ENCODE assay signal across 35 mouse cellular contexts in genomic region chr4:125164861-125165260, GRCm38 (mm10).
"Had no signal": no experiment of that assay in that cellular context is flagged by ENCODE, and none has a peak within 500 bp of the region (broad histone marks: within the 10 kb centered on the region; RNA-seq: fewer than 3 reads in every experiment).

No protein-coding gene starts in this region.

- ATAC-seq: hindbrain, embryonic 16.5 days; hindbrain, postnatal 0 days; inflammation-experienced regulatory T-cells, adult 6 months; intestine, embryonic 15.5 days; intestine, embryonic 16.5 days; intestine, postnatal 0 days had no signal

- DNase-seq: heart, postnatal 10 days; heart, postnatal 14 days; heart, postnatal 36 days; heart, postnatal 4 days; kidney, adult 11 months; kidney, adult 18-20 months; kidney, adult 2 months; kidney, adult 8-10 months; kidney, postnatal 10 days; kidney, postnatal 14 days; kidney, postnatal 25 days; kidney, postnatal 36 days; kidney, postnatal 4 days; layer of hippocampus, adult 9-11 months; layer of hippocampus, postnatal 36 days had no signal

- H3K9me3 ChIP-seq: heart, embryonic 10.5 days; heart, embryonic 12.5 days; heart, embryonic 13.5 days; heart, embryonic 15.5 days; hindbrain, embryonic 10.5 days; hindbrain, embryonic 12.5 days; hindbrain, embryonic 13.5 days; hindbrain, embryonic 15.5 days; intestine, embryonic 15.5 days; kidney, embryonic 15.5 days had no signal

- H3K4me2 ChIP-seq: heart, embryonic 11.5 days; heart, embryonic 12.5 days; heart, embryonic 13.5 days; heart, embryonic 15.5 days; hindbrain, embryonic 12.5 days; hindbrain, embryonic 13.5 days; hindbrain, embryonic 14.5 days; hindbrain, embryonic 15.5 days; intestine, embryonic 15.5 days; kidney, embryonic 15.5 days had no signal

- H3K4me1 ChIP-seq: heart, embryonic 12.5 days; heart, embryonic 13.5 days; heart, embryonic 15.5 days; intestine, embryonic 15.5 days had no signal

- H3K36me3 ChIP-seq: heart, embryonic 10.5 days; heart, embryonic 12.5 days; heart, embryonic 13.5 days; heart, embryonic 15.5 days; hindbrain, embryonic 10.5 days; hindbrain, embryonic 12.5 days; hindbrain, embryonic 13.5 days; hindbrain, embryonic 15.5 days; intestine, embryonic 15.5 days; kidney, embryonic 15.5 days had no signal

- H3K4me3 ChIP-seq: heart, embryonic 10.5 days; heart, embryonic 12.5 days; heart, embryonic 13.5 days; heart, embryonic 15.5 days; hindbrain, embryonic 10.5 days; hindbrain, embryonic 12.5 days; hindbrain, embryonic 13.5 days; hindbrain, embryonic 15.5 days; intestine, embryonic 15.5 days; kidney, embryonic 15.5 days; layer of hippocampus, adult 2 months; left cerebral cortex, adult 2 months had no signal

- H3K27ac ChIP-seq: heart, embryonic 10.5 days; heart, embryonic 13.5 days; heart, embryonic 15.5 days; hindbrain, embryonic 10.5 days; hindbrain, embryonic 12.5 days; hindbrain, embryonic 13.5 days; hindbrain, embryonic 14.5 days; hindbrain, embryonic 15.5 days; hindbrain, postnatal 0 days; intestine, embryonic 15.5 days; kidney, embryonic 15.5 days; kidney, postnatal 0 days; layer of hippocampus, adult 2 months; left cerebral cortex, adult 2 months had no signal

- H3K27me3 ChIP-seq: intestine, embryonic 15.5 days had no signal

- H3K9ac ChIP-seq: heart, embryonic 12.5 days; heart, embryonic 13.5 days; heart, embryonic 15.5 days; hindbrain, embryonic 12.5 days; hindbrain, embryonic 13.5 days; hindbrain, embryonic 14.5 days; hindbrain, embryonic 15.5 days; intestine, embryonic 15.5 days; kidney, embryonic 15.5 days had no signal
